Mouse (Mus musculus) kidney, postnatal 4 days (tissue): ENCODE measurements at regions not wholly inside any gene's neighbourhood (a gene's known extent, or its start where the extent isn't known, plus 50 kb on each side); places are given as distances from the start of the nearest gene placed in this dataset.

Experiments used
- DNase-seq, 2 experiments: peaks; one replicate each; pipeline ENCODE4 v3.0.0; 2021; ENCODE audit warnings: mixed read lengths in 2 of 2

DNA sequence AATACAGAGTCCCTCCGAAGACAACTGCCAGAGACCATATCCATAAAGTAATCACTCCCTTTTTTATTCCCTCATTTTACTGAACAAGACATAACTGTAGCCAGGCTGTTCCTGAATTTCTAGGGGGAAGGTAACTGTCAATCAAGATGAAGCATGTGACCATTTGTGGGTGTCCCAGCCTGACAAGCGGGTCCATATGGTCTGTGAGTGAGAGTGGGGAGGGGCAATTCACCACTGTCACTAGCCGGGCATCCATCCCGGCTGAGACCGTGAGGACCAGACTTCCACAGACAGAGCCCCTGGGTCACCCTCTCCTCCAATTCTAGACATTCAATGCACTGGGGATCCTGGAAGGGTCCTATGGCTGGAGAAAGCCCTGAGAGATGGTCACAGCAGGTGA is 54.6 kb downstream of the Gm11733 start:
- DNase-seq = no peak

DNA sequence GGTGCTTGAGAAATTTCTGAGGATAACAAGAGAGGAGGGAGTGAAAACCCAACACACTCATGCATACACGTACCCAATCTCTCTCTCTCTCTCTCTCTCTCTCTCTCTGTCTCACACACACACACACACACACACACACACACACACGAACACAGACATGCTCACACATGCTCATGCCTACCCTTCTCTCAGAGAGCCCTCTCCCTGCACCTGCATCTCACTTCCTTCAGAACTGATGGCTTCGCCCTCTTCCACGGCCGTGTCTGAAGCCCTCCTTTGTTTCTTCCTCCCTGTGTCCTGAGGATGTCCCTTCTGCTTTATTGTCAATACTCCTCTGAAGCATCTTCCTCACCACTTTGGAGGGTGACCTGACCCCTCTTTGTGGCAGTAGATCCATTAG is 56.4 kb downstream of the Gm11733 start:
- DNase-seq = no peak

DNA sequence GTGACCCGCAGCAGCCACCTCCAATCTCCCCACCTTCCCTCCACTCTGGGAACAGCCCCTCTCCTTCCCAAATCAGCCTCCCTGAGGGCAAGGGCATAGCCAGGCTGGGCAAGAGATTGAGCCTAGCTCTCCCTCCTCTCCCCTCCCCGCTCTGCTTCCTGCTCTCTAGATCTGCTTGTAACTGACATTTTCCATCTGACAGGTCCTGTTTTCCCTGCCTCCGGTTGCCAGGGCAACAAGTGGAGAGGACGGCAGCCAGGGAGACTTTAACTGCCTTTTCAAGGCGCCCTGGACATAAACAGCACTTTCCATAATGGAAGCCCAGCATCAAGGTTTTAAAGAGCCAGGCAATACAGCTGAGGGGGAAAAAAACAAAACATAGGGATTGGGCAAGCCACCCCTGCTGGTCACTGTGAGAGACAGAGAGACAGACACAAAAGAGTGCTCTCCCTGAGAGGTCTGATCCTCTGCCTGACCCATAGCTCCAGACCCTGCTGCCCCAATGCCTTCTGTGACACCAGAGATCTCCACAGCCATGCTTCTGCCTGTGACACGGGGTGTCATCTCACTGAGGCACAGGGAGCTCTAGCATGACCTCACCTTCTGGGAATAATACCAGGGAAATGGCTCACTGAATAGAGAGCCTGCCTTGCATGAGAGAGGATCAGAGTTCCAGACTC is 57.2 kb downstream of the Gm11733 start:
- peak; percentile 66 to 76 for DNase-seq

DNA sequence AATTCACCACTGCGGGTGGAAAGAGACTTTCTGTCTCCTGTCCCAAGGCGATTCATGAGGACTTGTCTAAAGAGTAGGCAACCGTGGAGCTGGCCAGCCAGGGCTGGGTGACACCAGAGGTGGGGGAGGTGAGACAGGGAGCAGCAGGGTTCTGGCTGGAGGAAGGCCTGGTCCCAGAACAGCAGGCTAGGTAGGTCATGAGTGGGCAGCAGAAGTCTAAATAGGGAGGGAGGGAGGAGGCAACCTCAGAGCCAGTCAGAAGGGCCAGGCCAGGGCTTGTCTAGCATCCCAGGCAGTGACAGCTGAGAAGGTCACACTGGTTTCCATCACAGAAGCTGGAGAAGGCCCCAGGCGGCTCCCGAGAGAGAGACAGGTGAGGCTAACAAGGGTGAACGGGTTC is 59.0 kb downstream of the Gm11733 start:
- peak in 1 of 2 experiments; percentile 28 for DNase-seq

DNA sequence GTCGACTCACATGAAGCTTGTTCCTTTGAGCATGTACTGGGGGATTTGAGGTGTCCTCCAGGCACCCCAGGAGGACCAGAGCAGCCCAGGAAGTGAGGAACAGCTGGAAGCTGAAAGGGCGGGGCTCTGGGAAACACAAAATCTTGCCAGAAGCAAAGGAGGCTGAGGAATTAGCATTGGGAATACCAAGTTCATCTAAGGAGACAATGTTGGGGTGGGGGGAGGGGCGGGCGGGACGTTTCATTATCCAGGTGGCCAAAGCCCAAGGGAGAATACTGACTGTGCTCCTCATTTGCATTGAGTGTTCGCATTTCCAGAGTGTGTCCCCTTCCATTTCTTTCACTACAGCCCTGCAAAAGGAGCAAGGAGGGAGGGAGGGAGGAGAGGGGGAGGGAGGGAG is 60.3 kb downstream of the Gm11733 start:
- no peak for DNase-seq

DNA sequence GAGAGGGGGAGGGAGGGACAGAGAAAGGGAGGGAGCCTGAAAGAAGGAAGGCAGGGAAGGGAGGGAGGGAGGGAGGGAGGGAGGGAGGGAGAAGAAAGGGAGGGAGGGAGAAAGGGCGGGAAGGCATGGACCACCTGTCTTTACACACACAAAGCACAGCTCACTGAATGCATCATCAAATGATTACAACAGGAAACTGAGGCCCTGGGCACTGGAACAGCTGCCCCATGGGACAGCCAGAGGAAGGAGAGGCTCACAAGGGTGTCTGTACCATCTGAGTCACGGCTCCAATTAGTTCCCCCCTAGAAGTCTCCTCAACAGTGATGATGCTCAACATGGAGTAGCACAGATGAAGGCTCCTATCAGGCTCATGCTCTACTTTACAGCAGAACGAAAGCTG is 60.8 kb downstream of the Gm11733 start:
- no peak for DNase-seq

DNA sequence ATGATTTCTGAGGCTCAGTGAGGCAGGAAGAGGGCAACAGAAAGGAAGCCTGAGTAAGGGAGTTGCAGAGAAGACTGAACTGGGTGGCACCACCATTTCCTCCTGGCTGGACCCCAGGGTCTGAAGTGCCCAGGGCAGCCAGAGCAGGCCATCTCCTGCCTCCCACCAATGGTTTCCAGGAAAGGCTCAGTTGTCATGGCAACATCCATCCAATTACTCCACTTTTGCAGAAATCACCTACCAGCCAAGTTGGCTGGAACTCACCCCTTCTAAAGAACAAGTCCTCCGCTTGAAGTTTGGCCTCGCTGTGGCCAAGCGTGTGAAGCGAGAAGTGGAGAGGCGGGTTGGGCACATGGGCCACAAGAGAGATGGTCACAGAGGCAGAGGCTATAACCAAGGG is 67.8 kb downstream of the Gm11733 start:
- no peak for DNase-seq

DNA sequence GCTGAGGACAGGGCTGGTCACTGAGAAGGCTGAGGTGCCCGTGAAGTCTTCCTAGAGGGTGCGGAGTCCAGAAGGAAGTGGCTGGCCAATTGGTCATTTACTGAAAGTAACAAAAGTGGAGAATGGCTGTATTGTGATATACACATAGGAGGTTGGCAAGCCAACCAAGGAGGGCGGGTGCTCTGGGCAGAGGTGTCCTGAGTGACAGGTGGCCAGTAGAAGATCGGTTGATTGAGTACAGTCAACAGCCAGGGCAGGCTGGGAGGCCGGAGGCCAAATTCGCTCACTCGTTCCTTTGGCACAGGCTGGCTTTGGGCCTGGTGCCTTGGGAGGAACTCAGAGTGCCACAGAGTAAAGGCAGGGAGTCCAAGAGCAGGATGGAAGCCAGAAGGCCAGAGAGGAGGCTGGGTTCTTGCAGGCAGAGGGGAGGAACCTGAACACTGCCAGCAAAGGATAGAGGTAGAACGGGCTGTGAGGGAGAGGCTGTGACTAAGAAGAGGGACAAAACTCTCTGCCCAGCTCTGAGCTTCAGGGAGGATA is 68.3 kb downstream of the Gm11733 start:
- no peak for DNase-seq

DNA sequence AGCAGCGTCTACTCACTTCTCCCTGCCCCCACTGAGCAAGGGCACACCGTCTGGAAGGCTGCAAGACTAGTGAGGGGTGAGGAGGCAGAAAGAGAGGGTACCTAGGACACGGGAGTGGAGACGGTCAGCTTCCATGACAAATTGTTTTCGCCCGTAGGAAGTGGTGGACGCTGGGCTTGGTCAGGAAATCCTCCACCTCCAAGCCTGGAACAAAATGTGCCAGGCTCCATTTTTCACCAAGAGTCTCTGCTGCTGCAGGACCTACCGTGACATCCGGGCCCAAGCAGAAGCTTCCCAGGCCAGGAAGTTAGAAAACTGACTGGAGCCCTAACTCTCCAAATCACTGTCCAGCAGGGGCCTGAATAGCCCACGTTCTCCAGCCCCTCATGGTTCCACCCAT is 69.9 kb downstream of the Gm11733 start:
- peak; percentile 16 to 26 for DNase-seq

DNA sequence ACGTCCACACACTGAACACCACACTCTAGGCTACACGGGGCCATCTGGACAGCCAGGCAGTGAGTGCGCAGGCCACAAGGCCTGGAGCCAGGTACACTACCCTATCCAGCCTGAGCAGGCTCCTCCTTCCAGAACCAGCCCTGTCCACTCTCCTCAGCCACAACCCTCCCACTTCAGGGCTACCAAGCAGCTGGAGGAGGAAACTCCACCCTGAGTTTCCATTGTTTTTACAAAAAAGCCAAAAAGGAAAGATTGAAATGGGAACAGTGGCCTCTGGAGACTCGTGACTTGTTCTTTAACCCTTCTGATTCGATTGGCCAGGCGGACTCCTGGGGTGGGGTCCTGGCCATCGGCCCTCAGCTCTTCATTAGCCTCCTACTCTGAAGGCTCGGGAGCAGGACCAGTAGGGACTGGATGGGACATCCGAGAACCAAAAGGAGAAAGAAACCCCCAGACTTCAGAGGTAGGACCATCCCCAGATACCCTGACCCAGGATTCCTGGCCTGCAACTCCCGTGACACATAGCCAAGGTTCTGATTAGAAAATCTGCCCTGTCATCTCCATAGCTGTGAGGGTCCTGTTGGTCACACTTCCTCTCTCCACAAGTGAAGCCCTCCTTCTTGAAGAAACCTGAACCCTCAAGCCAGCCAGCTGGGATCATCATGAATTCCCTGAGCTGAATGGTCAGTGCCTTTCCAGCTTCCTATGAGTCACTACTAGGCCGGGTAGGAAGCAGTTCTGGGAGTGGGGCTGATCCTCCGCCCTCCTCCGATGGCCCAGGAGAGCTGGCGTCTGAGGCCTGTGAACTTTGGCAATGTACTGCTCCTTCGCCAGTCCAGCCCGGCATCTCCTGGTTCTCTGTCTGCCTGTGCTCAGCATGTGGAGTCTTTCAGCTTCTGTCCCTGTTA is 73.6 kb downstream of the Gm11733 start:
- DNase-seq = peak; percentile 23 to 40

DNA sequence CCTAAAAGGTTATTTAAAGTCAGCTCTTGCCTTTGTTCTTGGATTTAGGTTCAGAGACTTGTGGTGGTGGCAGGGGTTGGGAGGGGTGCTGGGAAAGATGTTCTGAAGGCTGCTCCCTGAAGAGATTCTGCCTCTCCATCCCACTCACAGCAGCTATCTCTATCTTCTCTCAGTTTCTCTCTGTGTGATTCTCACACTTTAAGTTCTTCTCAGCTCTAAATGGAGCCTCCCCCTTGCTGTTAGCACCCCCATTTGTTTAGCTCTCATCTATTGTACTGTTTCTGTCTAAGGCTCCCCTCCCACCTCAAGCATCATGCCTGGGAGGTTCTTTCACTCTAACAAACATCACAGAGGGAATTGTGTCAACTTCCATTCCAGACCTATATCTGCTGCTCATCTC is 75.7 kb downstream of the Gm11733 start:
- DNase-seq = no peak

DNA sequence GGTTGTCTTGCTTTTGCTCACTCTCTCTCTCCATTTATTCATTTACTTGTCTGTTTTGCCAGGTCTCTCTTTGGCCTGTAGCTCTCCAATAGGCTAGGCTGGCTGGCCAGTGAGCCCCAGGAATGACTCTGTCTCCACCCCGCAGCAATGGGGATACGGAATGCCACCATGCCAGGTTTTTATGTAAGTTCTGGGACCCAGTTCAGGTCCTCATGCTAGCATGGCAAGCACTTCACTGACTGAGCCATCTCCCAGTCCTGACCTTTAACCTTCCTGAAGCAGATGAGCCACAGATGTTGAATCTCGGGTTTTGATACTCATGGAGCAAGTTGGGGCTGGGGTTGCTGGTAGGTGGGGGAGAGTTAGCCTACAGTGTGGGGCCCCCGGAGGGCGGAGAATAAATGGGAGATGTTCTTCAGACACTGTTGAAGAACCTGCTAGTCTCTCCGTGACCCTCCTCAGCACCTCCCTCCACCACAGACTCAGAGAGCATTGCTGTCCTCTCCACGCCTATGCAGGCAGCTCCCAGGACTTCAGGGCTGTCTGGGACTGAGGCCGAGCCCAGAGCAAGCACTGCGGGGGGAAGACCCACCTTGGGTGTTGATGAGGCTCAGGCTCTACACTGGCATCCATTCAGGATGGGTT is 83.9 kb downstream of the Gm11733 start:
- no peak for DNase-seq

DNA sequence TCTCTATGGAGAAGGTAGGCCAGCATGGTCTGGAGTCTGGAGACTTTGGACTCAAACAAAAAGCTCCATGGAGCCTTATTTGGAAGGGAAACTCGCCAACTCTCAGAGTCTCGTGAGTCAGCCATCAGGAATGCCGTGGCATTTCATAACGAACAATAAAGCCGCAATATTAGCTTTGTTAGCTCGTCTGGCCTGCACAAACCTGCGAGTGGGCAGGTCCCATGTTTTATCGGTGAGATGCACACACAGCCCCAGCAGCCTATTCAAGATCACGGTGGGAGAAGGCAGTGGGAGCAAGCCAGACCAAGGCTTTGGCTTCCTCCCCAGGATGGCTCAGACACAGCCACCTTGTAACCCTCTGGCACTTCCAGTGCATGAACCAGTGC is 84.4 kb downstream of the Gm11733 start:
- DNase-seq = peak in 1 of 2 experiments; percentile 19

DNA sequence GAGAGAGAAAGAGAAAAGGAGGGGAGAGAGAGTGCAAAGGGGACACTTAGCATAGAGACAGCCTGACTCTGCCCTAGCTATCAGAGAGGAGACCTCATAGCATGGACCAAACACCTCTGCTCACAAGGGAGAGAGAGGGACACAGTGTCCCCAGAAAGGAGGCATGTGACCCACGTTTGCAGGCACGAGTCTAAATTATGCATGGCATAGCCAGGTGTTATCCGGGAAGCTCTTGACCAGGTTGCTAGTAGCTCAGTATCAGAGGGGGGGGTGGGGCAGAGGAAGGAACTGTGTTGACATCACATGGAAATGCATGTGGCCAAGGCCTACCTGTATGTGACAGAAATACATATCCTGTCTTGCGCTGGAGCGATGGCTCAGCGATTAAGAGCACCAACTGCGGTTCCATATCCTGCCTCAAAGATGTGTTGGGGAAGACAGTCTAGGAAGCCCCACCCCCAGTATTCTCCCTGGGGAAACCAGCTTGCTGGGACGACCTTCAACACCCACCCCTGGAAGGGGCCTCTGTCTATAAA is 84.5 kb upstream of the Tnrc6c start:
- no peak for DNase-seq

DNA sequence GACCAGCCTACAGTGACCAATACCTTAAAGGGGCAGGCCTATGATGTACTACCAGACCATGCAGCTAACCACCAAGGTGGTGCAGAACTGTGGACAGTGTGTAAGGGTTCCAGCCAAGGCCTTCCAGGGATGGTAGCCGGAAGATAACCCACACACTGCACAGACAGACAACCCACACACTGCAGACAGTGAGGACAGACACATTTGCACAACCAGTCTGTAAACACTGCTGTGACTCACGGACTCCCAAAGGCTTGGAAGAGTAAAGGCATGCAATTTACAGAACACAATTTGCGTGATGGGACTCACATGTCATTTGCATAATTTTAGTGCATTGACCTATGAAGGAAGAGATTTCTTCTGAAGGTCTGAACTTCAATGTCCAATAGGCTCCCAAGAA is 82.2 kb upstream of the Tnrc6c start:
- DNase-seq = no peak

DNA sequence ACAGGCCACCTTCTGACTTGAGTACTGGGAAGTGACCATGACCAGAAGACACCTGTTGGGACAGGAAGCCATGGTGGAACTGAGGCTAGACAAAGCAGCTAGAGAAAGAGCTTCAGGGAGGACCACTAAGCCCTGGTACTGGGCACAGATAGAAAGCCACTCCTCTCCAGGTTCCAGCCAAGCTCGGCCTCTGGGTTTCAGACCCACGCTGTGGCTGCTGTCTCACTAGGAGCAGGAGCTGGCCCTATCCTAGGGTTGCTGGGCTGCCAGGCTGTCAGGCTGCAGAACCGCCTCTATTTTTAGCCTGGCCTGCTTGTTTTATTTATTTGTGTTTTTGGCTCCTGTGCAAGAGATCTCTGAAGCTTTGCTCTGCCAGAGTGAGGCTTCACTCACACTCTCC is 79.4 kb upstream of the Tnrc6c start:
- DNase-seq = peak in 1 of 2 experiments; percentile 21

DNA sequence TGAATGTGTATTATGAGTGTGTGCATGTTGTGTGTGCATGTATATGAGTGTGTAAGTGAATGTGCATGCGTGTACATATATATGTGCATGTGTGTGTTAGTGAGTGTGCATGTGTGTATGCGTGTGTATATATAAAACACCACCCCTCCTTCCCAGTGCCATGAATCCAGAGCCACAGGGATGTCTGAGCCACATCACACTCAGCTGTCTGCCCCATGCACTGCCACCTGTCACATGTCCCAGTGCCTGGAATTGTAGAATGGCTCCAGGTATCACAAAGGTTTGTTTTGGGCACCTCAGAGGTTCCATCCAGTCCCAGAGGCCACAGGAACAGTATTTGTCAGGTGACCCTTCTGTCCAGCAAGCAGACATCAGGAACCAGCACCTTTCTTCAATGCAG is 75.0 kb upstream of the Tnrc6c start:
- DNase-seq = no peak

DNA sequence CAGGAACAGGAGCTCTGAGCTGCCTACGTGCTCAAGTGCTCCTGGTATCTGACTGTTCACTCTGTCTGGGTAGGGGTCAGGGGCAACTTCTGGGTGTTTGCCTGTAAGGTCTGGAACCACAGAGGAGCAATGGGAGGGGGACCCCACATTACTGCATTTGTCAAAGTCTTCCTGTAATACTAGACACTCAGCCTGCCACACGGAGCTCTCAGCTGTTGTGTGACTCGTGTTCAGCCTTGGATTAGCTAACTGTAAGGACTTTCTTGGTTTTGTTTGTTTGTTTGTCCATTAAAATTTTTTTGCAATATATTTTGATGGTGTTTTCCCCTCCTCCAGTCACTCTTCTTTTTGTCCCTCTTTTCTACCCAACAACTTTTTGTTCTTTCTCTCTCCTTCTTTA is 74.4 kb upstream of the Tnrc6c start:
- no peak for DNase-seq

DNA sequence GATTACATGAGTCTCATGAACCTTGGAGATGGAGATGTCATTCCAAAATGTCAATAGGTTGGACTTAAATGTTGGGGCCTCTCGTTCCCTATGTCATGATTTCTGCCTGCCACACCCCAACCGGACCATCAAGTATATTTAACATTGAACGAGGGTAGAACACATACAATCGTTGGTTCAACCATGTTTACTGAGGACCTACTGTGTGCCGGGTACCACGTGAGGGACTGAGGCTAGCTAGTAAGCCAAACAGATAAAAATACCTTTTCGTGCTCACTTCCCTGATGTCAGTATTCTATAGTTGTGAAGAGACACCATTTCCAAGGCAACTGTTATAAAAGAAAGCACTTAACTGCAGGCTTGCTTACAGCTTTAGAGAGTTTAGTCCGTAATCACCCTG is 70.6 kb upstream of the Tnrc6c start:
- no peak for DNase-seq

DNA sequence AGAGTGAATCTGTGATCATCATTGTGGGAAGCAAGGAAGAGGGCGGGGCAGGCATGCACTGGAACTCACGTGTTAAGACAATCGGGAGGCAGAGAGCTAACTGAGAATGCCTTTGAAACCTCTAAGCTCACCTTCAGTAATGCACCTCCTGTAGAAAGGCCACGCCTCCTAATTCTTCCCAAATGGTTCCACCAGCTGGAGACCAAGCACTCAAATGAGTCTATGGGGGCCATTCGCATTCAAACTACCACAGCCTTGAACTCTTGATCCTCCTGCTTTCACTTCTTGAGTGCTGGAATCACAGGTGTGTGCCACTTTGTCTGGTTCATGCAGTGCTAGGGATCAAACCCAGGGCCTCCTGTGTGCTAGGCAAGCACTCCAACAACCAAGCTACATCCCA is 68.5 kb upstream of the Tnrc6c start:
- no peak for DNase-seq

DNA sequence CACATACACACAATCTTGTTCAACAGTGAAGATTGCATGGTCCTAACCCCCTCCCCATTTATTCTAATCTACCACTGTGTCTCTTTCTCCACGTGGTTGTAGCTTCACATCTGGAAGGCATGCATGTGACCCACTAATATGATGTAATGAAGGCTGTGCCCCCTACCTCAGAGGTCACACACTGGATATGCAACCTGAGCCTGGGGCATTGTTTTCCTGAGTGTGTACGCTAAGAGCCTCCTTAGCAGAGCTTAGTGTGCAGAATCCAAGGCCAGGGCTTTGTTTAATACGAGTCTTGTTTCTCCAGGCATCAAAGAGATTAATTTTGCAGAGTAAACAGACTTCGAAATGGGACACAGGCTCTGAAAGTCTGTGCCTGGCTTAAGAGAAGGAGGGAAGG is 68.0 kb upstream of the Tnrc6c start:
- DNase-seq = no peak

DNA sequence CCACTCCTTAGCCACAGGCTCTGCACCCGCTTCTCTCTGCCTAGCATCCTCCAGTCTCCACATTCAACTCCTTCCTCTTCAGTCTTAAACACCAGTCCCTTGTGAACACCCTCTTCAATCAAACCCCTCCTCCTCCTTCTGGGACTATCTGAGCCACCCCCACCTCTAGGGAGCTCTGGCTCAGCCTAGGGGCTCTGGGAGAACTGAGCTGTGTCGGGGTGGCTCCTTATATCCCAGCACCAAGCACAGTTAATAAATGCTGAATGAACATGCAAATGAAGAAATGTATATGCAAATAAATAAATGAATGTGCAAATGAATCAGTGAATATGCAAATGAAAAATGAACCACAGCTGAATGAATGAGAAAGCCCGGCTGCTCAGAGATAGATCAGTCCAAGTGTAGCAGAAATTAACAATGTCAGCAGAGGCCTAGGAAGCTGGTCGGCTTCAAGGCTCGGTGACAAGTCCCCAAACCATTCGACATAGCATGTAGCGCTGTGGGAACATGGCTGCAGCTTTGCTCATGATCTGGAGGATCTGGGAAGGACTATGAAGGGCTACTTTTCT is 67.1 kb upstream of the Tnrc6c start:
- DNase-seq = no peak

DNA sequence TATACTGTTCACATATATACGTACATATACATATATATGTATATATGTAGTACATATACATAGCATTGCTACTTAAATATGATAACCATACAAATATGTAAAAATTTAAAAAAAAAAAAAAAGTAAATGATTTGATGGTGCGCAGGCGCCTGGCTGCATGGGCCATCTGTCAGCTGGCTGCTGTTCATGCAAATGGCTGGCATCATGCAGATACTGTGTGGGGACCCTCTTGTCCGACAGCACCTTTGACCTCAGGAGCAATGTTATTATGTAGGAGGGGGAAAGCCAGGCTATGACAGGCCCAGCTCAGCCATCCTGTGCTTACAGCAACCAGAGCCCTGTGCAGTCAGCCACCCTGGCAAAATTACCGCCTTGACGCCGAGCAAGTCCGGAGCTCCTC is 65.1 kb upstream of the Tnrc6c start:
- DNase-seq = no peak
